Mouse (Mus musculus) liver, adult 2 months (tissue): ENCODE results near the gene Sin3a. TPM values are rescaled to one million over a fixed set of nuclear protein-coding genes. Genes with fewer than 3 reads are reported as not detected.
A peak's percentile ranks its signal among the peaks of the same experiment; 100 is the strongest.

Experiments
- DNase-seq: peaks from one replicate; pipeline ENCODE4 v3.0.0-alpha.2; 2011; ENCODE audit warnings: low read depth, low spot score; ENCODE audit errors: extremely low read depth
- H3K27ac ChIP-seq: fragments of 200-500 bp; replicated peaks from 2 replicates; pipeline ENCODE4 v1.5.1; 2012; ENCODE audit warnings: low read depth, mild to moderate bottlenecking, control low read depth, inconsistent platforms, low read length; ENCODE audit not compliant: insufficient read depth
- H3K27me3 ChIP-seq: fragments of 200-500 bp; 2 replicates; pipeline ENCODE4 v1.6.1; 2012; ENCODE audit warnings: mild to moderate bottlenecking, moderate library complexity, low read length, inconsistent platforms; ENCODE audit not compliant: control insufficient read depth, insufficient read depth
- H3K36me3 ChIP-seq: fragments of 200-500 bp; 2 replicates; pipeline ENCODE4 v1.6.1; 2012; ENCODE audit warnings: low read length, inconsistent platforms; ENCODE audit not compliant: control insufficient read depth, insufficient read depth
- H3K4me1 ChIP-seq: fragments of 200-500 bp; 2 replicates; pipeline ENCODE4 v1.6.1; 2011; ENCODE audit warnings: low read length; ENCODE audit not compliant: control insufficient read depth, insufficient read depth
- H3K4me3 ChIP-seq: fragments of 200-500 bp; 2 replicates; pipeline ENCODE4 v1.5.1; 2011; ENCODE audit warnings: low read depth, mild to moderate bottlenecking, control low read depth, low read length, moderate library complexity; ENCODE audit not compliant: insufficient read depth
- H3K79me2 ChIP-seq: fragments of 200-500 bp; 2 replicates; pipeline ENCODE4 v1.6.1; 2012; ENCODE audit warnings: inconsistent platforms, mild to moderate bottlenecking, low read length, moderate library complexity; ENCODE audit not compliant: control insufficient read depth, insufficient read depth
- H3K9ac ChIP-seq: fragments of 200-500 bp; 2 replicates; pipeline ENCODE4 v1.6.1; 2012; ENCODE audit warnings: low read depth, mild to moderate bottlenecking, control low read depth, inconsistent platforms, low read length
- CTCF ChIP-seq: fragments of 200-500 bp; IDR thresholded peaks from 2 replicates; pipeline ENCODE4 v1.5.1; 2011; ENCODE audit warnings: low read depth, low read length, control low read depth
- POLR2A ChIP-seq: fragments of 200-500 bp; IDR thresholded peaks from 2 replicates; pipeline ENCODE4 v1.6.1; 2011; ENCODE audit warnings: low read length, control low read depth; ENCODE audit not compliant: insufficient read depth; ENCODE audit errors: extremely low read depth
- WGBS: fragments of 180-500 bp; shearing (Covaris S2); methylation state at CpG from one replicate; pipeline ENCODE4 v1.1.7; 2018; 5-methylcytosine and 5-hydroxymethylcytosine counted together
- polyA plus RNA-seq: library from polyadenylated mRNA; depleted of rRNA; stranded (reverse); fragments of >200 nt; gene quantifications from 2 replicates; pipeline ENCODE4 v1.2.3, GENCODE M21; 2012
- total RNA-seq: library from RNA; depleted of rRNA; stranded (reverse); fragments of >200 nt; gene quantifications from 2 replicates; pipeline ENCODE4 v1.2.3, GENCODE M21; 2014

Sin3a gene
- total and polyA plus RNA-seq, 2 experiments = 15.1 to 34.6 TPM

DNA sequence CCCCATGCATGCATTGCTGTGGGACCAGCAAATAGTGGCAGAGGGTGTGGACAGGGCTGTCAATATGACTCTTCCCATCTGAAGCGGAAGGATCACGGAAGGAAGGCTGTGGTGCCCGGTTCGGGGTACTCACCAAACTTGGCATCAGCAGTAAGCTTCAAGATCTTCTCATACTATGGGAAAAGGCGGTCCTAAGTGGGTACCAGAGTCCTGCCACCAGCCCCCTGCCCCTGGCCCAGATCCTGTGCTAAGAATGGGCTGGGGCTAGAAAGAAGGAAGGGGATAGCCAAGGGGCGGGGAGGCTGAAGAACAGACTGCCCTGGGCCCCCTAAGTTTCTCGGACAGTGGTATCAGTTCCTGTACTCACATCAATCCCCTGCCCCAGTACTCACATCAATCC, 84.5 kb downstream of the Sin3a start:
- no peaks in the 10 kb centered on the region for H3K27me3 ChIP-seq
- no peak overlapping the region for H3K27ac ChIP-seq
- no peak overlapping the region for H3K9ac ChIP-seq
- no peaks in the 10 kb centered on the region; the same call in 1 of the 2 replicates for H3K4me1 ChIP-seq
- no peak for TF ChIP-seq CTCF
- TF ChIP-seq POLR2A = no peak
- no peak for DNase-seq
- 95% methylated on average over 7 of the region's 7 CpGs for WGBS
- H3K4me3 ChIP-seq = no peak overlapping the region
- no peaks in the 10 kb centered on the region for H3K36me3 ChIP-seq
- no peaks in the 10 kb centered on the region for H3K79me2 ChIP-seq

GRCm38 (mm10) chr9:57156823-57157222, 85.0 kb downstream of the Sin3a start:
- H3K36me3 ChIP-seq = no peaks in the 10 kb centered on the region
- no peak overlapping the region for H3K27ac ChIP-seq
- DNase-seq = no peak
- 87% methylated on average over 8 of the region's 8 CpGs for WGBS
- no peak overlapping the region for H3K9ac ChIP-seq
- no peak for TF ChIP-seq POLR2A
- TF ChIP-seq CTCF = no peak
- H3K4me1 ChIP-seq = no peaks in the 10 kb centered on the region; the same call in 1 of the 2 replicates
- no peaks in the 10 kb centered on the region for H3K27me3 ChIP-seq
- H3K4me3 ChIP-seq = no peak overlapping the region
- H3K79me2 ChIP-seq = no peaks in the 10 kb centered on the region

GRCm38 (mm10) chr9:57157499-57157898, 85.7 kb downstream of the Sin3a start:
- H3K79me2 ChIP-seq = no peaks in the 10 kb centered on the region
- no peaks in the 10 kb centered on the region for H3K27me3 ChIP-seq
- peak overlapping the region; percentile 92 for H3K4me3 ChIP-seq
- 0 out of 2 replicates have a peak overlapping the region, but pooled peaks have one; percentile 72 for H3K9ac ChIP-seq
- TF ChIP-seq POLR2A = no peak
- no peak for TF ChIP-seq CTCF
- WGBS = 34% methylated on average over 13 of the region's 13 CpGs
- H3K27ac ChIP-seq = no peak overlapping the region
- no peaks in the 10 kb centered on the region; the same call in 1 of the 2 replicates for H3K4me1 ChIP-seq
- no peak for DNase-seq
- H3K36me3 ChIP-seq = no peaks in the 10 kb centered on the region

DNA sequence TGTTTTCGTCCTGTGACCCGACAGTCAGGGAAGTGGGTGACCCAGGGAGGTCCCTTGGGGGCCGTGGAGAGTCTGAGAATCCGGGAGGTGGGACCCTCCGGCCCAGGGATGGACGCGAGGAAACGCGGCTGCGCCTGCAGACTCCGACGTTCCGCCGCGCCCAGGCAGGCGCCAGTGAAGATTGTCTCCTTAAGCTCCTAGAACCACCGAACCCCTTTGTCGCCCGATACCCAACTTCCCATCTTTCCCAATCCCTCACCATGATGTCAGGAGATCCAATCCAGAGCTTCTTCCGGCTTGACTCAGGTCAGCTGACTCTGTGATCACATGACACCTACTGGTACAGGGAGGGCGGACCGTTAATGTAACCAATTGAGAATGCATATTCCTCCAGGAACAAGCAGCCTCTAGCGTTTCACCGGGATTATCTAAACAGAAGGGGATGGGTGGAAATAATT, 86.2 kb downstream of the Sin3a start, which contains the start of gene Commd4:
Commd4 (minus strand) TSS at position 319 of the 458 bp plus-strand sequence.
- Histone ChIP-seq H3K4me3 (peak within 1 kb of the TSS; percentile 92), H3K27me3 (no peaks in the 10 kb centered on the region), H3K36me3 (no peaks in the 10 kb centered on the region), H3K27ac (0 out of 2 replicates have a peak within 1 kb of the TSS, but pooled peaks have one; percentile 13), H3K4me1 (no peaks in the 10 kb centered on the region; the same call in 1 of the 2 replicates), H3K9ac (peak within 1 kb of the TSS; percentile 72), H3K79me2 (no peaks in the 10 kb centered on the region)
- peak; percentile 91 for DNase-seq
- TF ChIP-seq POLR2A (no peak), CTCF (no peak)
- under 1% methylated on average over 24 of the region's 24 CpGs for WGBS

GRCm38 (mm10) chr9:57158506-57158905, 86.7 kb downstream of the Sin3a start:
- no peak overlapping the region for H3K27ac ChIP-seq
- no peak overlapping the region; the same call in 1 of the 2 replicates for H3K9ac ChIP-seq
- no peaks in the 10 kb centered on the region for H3K79me2 ChIP-seq
- WGBS = 37% methylated on average over 11 of the region's 11 CpGs
- no peak for DNase-seq
- H3K4me3 ChIP-seq = peak overlapping the region; percentile 92
- no peaks in the 10 kb centered on the region for H3K27me3 ChIP-seq
- no peaks in the 10 kb centered on the region; the same call in 1 of the 2 replicates for H3K4me1 ChIP-seq
- no peaks in the 10 kb centered on the region for H3K36me3 ChIP-seq
- no peak for TF ChIP-seq POLR2A

DNA sequence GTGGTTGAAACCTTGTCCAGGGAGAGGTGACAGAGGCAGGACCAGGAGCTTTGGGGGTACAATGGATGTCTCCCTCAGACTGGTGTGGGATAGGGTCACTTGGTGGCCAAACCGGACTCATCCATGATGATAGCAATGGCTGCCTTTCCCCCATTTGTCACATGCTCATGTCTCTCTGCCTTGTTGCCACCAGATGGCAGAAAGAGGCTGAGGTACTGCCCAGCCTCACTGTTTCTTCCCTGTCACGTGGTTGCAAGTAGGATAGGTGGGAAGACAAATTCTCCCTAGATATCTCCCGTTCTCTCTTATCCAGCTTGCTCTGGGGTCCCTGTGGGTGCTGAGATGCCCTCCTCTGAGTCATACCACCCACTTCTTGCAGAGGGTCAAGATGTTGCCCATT, 90.7 kb downstream of the Sin3a start:
- no peaks in the 10 kb centered on the region; the same call in 1 of the 2 replicates for H3K4me1 ChIP-seq
- TF ChIP-seq CTCF = peak; percentile 68
- no peak for TF ChIP-seq POLR2A
- peak; percentile 47 for DNase-seq
- no peak overlapping the region for H3K4me3 ChIP-seq
- H3K27me3 ChIP-seq = no peaks in the 10 kb centered on the region
- H3K79me2 ChIP-seq = no peaks in the 10 kb centered on the region
- no peak overlapping the region for H3K9ac ChIP-seq
- no peak overlapping the region for H3K27ac ChIP-seq
- no peaks in the 10 kb centered on the region for H3K36me3 ChIP-seq
- WGBS = 8% methylated on average over 3 of the region's 3 CpGs
